Mouse (Mus musculus) fat pad, adult 2 months (tissue): ENCODE data around the gene Usp24.

Experiments
- DNase-seq: peaks from one replicate; pipeline ENCODE4 v3.0.0-alpha.2; 2011; ENCODE audit warnings: low read depth, low spot score; ENCODE audit errors: extremely low read depth

Usp24 gene

GRCm38 (mm10) chr4:106483215-106483727, 167.3 kb downstream of the Usp24 start:
- no peak for DNase-seq

DNA sequence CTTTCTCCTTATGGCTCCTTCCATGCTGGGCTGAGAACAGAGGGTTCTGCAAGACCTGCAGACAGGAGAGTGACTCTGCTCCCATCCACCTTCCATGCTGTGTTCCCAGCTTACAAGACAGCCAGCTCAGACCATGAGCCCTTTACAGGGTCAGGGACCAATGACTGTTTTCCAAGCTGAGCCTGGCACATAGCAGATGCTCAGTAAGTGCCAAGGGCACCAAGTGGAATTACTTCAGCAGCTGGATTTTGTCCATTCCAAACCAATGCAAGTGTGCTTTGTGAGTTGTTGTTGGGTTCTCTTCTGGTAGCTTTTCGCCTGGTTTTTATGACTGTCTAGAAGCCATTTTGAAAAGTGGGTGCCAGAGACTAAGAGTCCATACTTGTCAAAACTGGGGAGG, 167.8 kb downstream of the Usp24 start:
- DNase-seq, result no peak

- no peak for DNase-seq
Measured at GRCm38 (mm10) chr4:106490620-106491019, 174.6 kb downstream of the Usp24 start.
